Mouse (Mus musculus) testis, postnatal 14 days (tissue): Measurements from ENCODE around the gene Timm22.

ENCODE experiments used
- DNase-seq: peaks from one replicate; pipeline ENCODE4 v3.0.0; 2021; ENCODE audit warnings: low spot score

The Timm22 gene

DNA sequence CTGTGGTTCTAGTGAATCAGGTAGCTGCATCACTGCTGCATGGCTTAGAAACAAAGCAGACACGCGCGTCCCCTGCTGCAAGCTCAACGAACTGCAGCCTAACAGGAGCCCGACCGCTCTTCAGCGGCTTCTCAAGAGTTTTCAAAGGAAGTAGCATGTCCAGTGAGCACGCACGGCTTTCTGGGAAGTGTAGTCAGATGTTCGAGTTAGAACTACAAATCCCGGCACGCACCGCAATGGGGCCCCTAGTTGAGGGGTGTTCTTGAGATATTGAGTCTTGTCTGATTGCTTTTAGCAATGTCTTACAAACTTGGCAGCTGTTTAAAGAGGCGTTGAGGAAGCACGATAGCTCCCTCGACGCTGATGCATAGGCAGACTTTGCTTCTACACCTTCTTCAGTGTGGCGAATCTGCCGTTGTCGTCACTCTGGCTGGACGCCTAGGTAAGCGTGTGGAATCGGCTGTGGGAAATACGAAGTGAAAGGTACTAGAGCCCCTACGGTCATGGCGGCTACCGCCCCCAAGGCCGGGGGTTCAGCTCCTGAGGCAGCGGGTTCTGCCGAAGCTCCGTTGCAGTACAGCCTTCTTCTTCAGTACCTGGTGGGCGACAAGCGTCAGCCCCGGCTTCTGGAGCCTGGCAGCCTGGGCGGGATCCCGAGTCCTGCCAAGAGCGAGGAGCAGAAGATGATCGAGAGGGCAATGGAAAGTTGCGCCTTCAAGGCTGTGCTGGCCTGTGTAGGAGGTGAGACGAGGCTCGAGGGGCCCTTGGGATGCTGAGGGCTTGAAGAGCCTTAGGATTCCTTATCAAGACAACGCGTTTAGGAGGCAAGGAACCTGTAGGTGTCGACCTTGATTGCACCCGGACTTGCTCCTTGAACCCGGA, at the start of gene Timm22:
Gene Timm22 (plus strand): TSS at position 251 of the 882 bp plus-strand sequence.
- DNase-seq: peak; percentile 93

DNA sequence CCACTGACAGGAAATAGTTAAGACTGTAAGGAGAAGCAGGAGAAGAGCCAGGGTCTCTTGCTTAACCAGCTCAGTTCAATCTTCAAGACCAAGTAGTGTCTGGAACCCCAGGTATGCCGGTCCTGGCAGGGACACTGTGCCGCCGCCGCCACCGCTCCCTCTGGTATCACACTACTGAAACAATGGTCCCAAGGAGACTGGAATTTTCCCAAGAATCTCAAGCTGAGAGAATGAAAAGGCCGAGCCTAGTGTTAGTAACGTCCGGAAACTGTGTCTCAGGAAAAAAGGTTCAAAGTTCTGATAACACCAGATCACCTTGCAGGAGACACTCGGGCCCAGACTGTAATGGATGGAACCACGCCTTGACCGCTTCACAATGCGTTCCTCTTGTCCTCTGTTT, 49.3 kb upstream of the Timm22 start:
- DNase-seq: no peak

DNA sequence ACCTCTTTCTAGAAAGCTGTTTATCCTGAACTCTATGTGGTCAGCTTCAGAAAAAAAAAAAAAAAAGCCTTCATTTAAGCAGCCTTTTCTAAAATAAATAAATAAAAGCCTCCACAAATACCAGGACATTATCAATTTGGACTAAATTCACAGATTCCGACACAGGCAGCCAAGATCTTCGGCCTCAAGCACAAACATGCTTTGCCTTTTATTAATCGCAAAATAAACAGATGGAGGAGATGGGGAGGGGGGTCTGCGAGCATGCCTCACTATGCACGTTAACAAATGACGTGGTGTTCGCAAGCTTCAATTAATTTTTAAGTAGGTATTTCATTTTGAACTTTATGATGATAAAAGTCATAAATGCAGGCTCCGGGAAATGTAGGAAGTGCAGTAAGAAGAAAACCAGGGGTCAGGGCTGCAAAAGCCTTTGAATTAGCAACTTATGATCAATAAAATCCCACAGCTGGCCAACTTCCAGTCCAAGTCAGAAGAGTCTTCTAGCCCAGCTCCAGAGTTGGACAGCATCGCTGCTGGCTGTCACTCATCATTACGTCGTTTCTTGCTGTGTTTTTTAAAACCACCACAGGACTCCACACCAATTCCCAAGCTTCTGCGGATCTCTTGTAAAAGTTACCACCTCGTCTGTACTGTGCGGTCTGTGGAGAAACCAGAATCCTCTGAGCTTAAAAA, 48.0 kb upstream of the Timm22 start:
- no peak for DNase-seq

DNA sequence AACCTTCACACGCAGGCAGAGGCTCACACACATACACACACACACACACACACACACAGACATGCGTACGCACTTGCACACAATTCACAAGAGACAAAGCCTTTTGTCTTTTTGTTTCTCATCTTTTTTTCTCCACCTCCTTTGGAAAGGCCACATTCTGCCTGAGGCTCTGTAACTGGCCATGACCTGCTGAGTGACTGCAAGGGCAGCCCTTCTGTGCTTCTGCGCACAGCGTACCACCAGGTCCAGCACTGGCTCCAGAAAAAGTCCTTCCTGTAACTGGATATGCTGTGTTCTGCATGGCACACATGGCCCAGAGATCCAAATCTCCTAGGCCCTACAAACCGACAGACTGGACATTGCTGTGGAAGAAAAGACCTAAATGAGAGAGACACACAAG, 46.5 kb upstream of the Timm22 start:
- DNase-seq: no peak

DNA sequence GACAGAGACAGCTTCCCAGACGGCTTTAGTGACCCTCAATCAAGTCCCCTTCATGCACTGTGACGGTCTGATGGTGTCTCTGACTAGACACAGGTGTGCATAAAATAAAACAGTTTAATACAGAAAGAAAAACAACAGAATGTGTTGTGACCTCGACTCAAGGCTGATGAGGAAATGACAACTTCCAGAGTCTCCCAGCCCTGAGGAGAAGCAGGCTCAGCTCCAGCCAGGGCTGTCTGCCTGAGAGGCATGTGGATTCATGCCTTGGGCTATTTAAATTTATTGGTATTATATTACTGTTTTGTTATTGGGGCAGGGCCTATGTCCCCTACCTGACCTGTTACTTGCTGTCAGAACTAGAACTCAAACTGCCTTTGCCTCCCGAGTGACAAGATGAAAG, 45.3 kb upstream of the Timm22 start:
- no peak for DNase-seq

DNA sequence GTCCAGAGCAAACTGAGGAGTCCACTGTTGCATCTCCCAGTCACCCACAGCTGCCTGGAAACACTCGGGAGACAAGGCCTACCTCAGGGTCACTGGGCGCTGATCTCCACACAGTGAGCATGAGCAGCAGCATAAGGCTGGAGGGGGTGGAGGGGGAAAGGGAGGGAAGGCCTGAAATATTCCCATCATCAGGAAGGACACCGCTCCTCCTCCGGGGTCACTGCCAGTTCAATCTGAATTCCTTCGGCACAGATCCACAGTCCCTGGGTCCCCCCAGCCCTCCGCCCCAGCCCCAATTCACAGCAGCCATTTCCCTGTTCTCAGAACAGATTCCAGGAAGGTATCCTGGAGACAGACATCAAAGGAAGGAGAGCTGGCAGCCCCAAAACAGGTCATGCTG, 43.6 kb upstream of the Timm22 start:
- no peak for DNase-seq

DNA sequence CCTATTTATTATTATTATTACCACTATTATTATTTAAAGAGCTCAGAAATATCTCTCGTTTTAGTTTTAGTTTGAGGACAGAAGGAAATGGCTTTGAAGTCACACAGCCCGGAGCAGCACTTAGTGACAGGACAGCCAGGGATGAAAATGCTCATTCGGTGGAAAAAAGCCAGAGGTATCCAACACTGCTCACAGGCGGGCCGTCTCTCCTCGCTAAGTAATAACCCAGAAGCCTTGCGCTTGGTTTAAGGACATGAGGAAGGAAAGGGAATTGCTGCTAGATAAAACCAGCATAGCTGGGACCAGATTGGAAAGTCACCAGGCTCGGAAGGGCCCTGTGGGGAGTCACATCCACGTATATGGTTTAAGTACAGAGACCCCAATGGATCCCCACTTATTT, 43.1 kb upstream of the Timm22 start:
- DNase-seq: no peak

DNA sequence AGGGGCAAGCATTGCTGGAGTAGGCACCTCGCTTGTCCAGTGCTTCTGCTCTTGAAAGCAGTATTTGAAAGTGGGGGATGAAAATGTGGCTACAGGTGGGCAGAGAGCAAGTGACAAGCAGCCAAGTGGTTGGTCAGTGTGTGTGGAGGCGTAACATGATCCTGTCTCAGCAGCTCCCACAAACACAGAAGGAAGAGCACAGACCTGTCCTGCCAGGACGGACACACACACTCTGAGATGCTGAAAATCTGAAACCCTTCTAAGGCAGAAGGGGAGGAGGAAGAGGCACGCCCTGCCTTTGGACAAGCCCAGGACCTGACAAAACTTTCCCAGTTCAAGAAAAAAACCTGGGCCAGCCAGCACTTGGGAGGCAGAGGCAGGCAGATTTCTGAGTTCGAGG, 42.7 kb upstream of the Timm22 start:
- no peak for DNase-seq

DNA sequence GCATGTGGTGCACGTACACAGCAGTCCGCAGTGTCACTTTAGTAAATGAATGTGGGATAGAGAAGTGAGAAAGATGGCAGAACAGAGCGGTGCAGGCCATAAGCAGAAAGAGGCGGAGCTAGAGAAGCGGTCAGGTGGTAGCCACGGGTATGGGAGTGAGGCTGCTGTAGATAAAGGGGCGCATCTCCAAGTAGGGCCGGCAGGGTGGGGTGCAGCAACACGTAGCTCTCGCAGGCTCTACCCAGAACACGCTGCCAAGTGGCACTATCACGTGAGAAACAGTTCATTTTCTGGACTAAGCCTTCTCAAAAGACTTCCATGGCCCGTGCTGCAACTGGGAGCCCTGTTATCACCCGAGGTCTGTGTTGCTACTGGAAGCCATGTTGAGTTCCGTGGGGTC, 40.0 kb upstream of the Timm22 start:
- no peak for DNase-seq

DNA sequence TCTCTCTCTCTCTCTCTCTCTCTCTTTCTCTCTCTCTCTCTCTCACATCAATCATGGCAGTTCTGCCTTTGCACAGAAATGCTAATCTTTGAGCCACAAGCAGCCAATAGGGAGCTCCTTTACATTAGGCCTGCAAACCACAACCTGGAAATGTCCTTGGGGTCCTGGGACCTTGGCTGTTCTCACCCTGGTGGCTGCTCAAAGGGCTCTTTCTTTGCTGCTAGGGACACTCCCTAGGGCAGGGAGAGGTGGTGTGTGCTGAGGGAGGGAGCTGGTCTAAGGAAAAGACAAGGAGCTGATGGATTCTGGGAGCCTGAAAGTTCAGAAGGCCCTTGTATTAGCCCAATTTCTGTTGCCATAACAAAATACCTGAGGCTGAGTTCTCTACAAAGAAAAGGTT, 36.3 kb upstream of the Timm22 start:
- DNase-seq: no peak

DNA sequence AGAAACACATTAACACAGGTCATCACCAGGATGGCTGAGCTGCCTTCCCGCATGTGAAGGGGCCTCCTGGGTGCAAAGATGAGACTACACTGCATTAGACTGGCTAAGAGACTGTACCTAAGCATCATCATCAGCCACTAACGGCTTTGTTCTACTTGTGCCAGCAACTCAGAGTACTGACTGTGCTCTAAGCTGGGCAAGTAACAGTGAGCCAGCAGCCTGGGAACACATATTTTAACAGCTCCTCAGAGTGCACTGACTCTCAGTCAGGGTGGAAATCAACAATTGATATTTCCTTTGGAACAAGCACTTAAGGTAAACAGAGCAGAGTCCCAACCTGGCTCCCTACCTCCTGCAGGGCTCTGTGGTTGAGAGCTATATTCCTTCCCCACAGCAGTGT, 34.6 kb upstream of the Timm22 start:
- no peak for DNase-seq

DNA sequence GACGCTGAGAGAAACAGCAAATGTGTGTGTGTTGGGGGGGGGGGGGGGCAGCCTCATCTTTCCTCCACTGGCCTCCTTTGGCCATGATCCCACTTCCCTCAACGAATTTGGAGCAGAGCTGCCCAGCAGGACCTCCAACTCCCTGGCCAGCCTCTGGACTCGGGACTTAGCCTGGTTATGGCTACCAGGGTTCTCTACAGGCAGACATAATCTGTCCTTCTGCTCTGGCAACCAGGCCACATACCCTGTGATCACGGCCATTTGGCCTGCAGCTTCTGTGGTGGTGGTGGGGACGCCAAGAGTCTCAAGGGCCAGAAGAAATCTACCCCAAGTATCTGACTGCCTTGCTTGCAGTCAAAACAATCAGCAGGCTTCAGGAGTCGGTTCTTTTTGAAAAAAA, 34.2 kb upstream of the Timm22 start:
- DNase-seq: no peak

DNA sequence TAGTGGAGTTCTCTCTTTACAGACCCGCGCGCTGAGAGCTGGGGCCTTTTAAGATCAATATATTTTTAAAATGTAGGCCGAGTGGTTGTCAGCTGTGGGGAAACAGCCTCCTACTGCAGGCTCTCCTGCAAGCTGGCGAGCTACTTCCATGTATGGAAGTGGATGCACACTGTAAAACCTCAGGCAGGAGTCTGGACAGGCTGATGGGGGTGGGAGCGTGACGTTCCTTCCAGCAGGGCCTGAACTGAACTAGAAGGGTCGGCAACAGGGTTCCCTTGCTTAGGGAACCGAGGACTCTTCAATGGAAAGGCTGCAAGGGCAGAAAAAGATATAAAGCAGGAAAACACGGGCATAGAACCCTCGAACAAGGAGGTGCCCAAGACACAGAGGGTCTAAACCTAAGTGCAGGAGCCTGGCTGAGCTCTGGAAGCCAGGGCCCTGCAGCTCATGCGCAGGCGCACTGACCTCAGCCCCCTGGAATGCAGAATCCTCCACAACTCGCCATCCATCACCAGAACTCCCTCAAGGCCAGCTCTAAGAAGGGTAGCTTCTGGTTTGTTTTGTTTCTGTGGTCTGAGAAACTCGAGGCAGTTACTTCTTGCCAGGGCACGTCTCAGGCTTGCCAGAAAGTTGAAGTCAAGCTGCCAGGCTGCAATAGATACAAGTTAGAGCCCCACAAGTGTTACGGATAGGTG, 32.1 kb upstream of the Timm22 start:
- DNase-seq: peak; percentile 64

DNA sequence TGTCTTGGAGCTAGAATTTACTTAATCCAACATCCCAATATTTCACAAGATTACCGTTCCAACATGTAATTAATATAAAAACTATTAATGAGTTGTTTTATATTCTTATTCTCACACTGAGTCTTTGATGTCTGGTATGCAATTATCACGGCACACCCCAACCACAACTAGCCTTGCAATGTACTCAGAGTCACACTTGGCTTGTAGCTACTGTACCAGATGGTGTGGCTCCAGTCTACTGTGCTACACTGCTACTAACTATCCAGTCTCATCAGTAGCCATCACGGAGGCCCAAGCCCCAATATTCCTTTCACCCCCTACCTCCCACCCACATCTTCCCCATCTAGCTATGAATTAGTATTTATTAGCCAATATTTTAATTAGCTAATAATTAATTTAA, 30.3 kb upstream of the Timm22 start:
- no peak for DNase-seq

DNA sequence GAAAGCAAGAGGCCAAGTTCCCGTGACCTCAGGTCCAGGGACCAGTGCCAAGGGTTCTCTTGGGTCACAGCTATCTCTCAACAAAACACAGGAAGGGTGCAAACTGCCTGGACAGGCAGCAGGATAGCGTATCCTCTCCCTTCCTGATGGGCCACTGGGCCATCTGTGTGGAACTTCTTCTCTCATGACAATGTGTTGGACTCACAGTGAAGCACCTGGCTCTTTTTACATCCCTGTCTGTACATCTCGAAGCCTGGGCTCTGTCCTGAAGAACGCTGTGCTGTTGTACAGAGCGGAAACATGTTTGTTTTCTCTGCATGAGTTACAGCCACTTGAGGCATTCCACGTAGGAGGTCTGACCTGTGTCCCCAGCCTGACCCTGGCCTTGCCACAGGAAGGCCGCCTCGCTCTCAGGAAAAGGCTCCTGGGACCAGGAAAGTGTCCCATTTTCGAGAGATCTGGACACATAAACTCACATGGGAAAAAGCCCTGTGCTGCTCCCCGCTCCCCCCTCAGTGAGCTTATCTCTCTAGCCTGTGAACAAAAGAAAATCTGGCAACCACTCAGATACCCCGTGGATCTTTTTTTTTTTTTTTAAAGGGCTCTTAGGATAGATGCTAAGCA, 26.7 kb upstream of the Timm22 start:
- no peak for DNase-seq

DNA sequence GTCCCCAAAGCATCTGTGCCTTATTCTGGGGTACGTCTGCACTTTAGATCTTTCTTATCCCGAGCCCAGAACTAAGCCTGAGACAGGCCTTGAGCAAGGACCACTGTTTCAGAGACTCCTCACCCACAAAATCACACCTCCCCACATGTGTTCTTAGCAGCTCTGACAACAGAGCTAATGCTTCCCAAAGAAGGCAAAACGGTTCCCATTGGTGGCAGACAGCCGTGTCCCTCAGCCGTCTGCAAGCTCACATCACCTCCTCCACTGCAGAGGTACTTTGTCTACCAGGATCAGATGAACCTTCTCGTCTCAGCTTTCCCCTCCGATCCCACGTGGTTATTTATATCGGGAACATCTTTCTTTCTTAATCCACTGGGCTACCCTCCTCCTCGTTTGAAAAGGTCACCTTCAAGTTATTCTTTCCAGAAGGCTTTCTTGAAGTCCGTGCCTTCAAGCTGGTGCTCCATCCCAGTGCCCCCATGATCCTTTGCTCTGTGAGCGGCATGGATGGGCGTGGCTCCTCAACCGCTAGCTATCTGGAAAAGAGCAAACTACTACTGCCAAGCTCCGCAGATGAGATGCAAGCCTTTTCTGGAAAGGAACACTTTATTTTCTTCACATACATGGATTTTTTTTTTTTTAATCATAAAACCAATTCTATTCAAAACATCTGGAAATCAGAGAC, 25.4 kb upstream of the Timm22 start:
- DNase-seq: no peak

DNA sequence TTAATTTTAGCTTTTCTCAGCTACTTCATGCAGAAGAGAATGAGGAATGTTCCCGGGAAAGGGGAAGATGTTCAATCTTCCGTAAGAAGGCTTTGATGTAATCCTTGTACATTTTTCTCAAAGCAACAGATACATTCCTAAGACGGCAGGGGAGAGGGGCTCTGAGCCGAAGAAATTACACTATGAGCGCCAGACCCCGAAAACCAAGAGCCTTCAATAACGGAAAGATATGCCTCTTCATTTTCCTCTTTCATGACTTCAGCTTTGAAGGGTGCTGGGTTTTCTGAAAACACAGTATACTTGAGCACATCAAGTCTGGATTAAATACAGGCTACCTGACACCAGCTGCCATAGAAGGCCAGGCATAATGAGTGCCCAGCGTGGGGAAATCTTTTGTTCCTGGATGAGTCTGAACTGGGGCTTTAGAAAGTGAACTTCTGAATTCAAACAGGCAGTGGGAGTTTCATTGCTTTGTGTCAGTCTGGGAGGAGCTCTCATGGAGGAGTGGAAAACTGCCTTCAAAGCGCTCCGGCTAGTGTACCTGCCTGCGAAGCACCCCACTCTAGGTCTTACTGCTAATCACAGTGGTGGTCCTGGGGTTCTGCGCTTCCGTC, 23.9 kb upstream of the Timm22 start:
- no peak for DNase-seq

DNA sequence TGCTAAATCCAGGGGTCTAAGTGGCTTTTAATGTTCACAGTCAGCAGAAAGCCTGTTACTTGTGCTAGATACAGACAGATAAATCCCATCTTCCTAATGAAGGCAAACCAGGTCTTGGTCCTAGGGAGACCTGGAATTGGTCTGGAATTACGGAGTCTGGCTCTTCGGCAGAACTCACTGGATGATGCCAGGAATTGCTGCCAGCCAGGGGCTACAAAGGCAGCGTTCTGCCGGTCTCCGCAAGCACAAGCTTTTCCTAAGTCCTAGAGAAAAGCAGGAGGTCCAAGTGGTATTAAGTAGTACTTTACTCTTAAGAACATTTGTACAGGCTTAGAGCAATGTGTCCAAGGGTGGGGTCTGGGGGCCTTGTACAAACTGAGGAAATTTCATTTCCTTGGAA, 22.4 kb upstream of the Timm22 start:
- no peak for DNase-seq

DNA sequence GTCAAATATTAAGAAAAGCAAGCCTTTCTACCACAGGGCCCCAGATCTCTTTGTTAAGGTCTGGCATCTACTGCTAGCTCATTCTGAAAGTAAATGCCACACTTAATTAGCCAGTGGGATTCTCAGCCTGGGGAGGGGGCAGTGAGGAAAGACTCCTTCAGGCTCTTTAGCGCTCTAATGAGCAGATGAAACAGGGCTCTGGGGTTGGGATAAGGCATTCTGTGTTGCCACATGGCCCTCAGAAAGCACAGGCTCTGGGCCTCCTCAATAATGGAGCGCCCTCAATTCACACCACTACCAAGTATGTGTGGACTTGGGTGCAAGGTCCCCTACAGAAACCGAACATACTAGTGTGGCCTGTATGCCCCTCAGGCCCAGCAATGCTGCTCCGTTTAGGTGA, 21.7 kb upstream of the Timm22 start:
- no peak for DNase-seq

DNA sequence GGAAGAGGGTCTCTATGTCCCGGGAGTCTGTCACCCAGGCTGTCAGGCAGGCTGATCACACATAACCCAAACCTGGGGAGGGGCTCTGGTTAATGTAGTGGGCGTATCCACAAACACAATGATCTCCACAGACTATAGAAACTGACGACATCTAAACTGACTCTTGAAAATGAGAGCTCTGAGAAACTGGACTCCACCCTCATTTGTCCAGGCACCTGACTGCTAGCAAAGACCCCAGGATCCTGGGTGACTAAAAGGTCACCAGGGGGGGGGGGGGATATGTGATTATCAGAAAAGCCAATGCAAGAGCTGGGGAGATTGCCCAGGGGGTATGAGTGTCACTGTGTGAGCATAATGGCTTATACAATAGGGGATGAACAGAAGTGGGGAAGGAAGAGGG, 21.0 kb upstream of the Timm22 start:
- no peak for DNase-seq

DNA sequence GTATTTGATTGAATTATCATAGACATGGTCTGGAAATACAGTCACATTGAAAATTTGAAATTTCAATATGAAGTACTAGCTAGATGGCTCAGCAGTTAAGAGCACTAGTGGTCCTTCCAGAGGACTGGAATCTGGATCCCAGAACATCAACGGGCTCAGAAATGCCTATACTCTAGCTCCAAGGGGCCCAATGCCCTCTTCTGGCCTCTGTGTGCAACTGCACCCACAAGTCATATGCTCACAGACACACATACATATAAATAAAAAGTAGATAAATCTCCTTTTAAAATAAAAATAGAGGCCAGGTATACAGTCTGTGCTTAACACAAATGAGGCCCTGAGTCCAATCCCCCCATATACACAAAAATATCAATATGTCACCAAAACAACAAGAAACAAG, 19.7 kb upstream of the Timm22 start:
- no peak for DNase-seq

DNA sequence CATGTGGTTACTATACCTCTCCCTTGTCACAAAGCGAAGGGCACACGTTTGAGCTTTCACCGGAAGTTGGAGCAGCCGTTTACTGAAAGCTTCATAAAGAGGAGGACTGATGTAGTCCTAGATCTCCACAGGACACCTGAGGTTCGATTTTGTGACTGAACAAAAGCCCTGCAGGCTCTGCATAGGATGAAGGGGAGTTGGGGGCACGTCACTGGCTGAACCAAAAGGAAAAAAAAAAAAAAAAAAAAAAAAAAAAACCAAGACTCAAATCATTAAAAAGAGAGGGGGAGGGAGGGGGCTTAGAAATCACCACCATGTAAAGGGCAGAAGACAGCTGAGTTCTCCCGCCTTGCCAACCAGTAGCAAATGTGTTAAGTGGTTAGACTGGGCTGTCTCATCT, 18.0 kb upstream of the Timm22 start:
- DNase-seq: no peak
